In genomic region chr5:119670566-119671108, GRCm38 (mm10) we compare ENCODE assay signal across 8 mouse cellular contexts. TPM values are rescaled to one million over a fixed set of nuclear protein-coding genes. Genes with fewer than 3 reads are reported as not detected.
DNase-seq lines count a peak whose midpoint lies in the region; ATAC-seq and TF ChIP-seq lines count a peak whose summit lies in the region.

Gene Tbx3 (plus strand): TSS chr5:119670669.

- H3K9ac ChIP-seq in hindbrain, embryonic 16.5 days (ENCODE audit: low read depth, low read length): peak within 1 kb of the TSS; percentile 43

- peak; percentile 97 for ATAC-seq in hindbrain, embryonic 16.5 days
- no peak for ATAC-seq in monocyte, adult 5-6 weeks (replicated peaks; ENCODE audit: insufficient number of reproducible peaks, low FRiP score, low TSS enrichment, poor library complexity, severe bottlenecking)

- peak within 1 kb of the TSS; percentile 60 for H3K4me2 ChIP-seq in hindbrain, embryonic 16.5 days (ENCODE audit: low read length)

- peaks cover 56% of the 10 kb centered on the region for H3K27me3 ChIP-seq in hindbrain, embryonic 16.5 days (replicated peaks; ENCODE audit: control insufficient read depth, insufficient read depth, low read length)

- H3K4me1 ChIP-seq in cortical plate, adult 2 months (ENCODE audit: control insufficient read depth, insufficient read depth, low read length): no peaks in the 10 kb centered on the region
- peaks cover 4% of the 10 kb centered on the region for H3K4me1 ChIP-seq in hindbrain, embryonic 16.5 days (ENCODE audit: control insufficient read depth, insufficient read depth, low read depth, low read length)

- H3K36me3 ChIP-seq in hindbrain, embryonic 16.5 days (ENCODE audit: control insufficient read depth, insufficient read depth, low read length): no peaks in the 10 kb centered on the region

- WGBS in hindbrain, embryonic 16.5 days: under 1% methylated on average over 43 of the region's 43 CpGs

- TF ChIP-seq CTCF in cortical plate, adult 2 months (IDR thresholded peaks at IDR 0.05; ENCODE audit: extremely low read depth, insufficient read depth, low read length): peak; percentile 17; the same call in 1 of the 2 replicates

- H3K9me3 ChIP-seq in hindbrain, embryonic 16.5 days (ENCODE audit: control insufficient read depth, low read length): no peaks in the 10 kb centered on the region

- peak; percentile 97 to 99 for DNase-seq in adrenal gland, adult (ENCODE audit: inconsistent age in 2 of 2, low spot score in 1 of 2)
- peak; percentile 82 for DNase-seq in gastrocnemius, postnatal 10 days
- DNase-seq in left cerebral cortex, adult 11 months (ENCODE audit: low spot score): peak; percentile 21
- DNase-seq in lung, postnatal 36 days: peak; percentile 97
- peak; percentile 59 for DNase-seq in right cerebral cortex, postnatal 25 days

- H3K4me3 ChIP-seq in cortical plate, adult 2 months (ENCODE audit: insufficient read depth, low read length): peak within 1 kb of the TSS; percentile 27; the same call in 1 of the 2 replicates
- peak within 1 kb of the TSS; percentile 35 for H3K4me3 ChIP-seq in hindbrain, embryonic 16.5 days (ENCODE audit: low read length)

- peak within 1 kb of the TSS; percentile 73 for H3K27ac ChIP-seq in cortical plate, adult 2 months (ENCODE audit: insufficient read depth, low read length)
- H3K27ac ChIP-seq in hindbrain, embryonic 16.5 days (ENCODE audit: low read depth, low read length): peak within 1 kb of the TSS; percentile 55; the same call in 1 of the 2 replicates

- TF ChIP-seq POLR2A in cortical plate, adult 2 months (IDR thresholded peaks at IDR 0.05; ENCODE audit: extremely low read depth, insufficient read depth, low read length): 0 out of 2 replicates have a peak, but pooled peaks have one; percentile 7

RNA-seq across cellular contexts. Expression of gene Tbx3, which starts in this region (rescaled TPM):
- 1.8 and 1.9 TPM in 2 replicates for polyA plus RNA-seq in cortical plate, adult 2 months (2012; rRNA removed)
- 1 to 10 TPM; 7.0 to 9.7 TPM for total RNA-seq in gastrocnemius, postnatal 10 days (2021)
- polyA plus RNA-seq in hindbrain, embryonic 16.5 days (2015; fragmentation: Nextera tagmentation; extraction: Ambion mirVana): 2.9 and 5.0 TPM in 2 replicates
- not detected in 3 replicates for total RNA-seq in monocyte, adult 5-6 weeks (2017)

Comparison
In these comparisons a context has a peak if more than half of its experiments do, and no peak if none do; other contexts are left out.
1. DNase-seq: peak in every context shown above with its lines; median percentile 98 in adrenal gland, adult; 97 in lung, postnatal 36 days; 82 in gastrocnemius, postnatal 10 days; 59 in right cerebral cortex, postnatal 25 days; 21 in left cerebral cortex, adult 11 months.